ENCODE assay signal across 8 mouse cellular contexts in the genomic region with DNA sequence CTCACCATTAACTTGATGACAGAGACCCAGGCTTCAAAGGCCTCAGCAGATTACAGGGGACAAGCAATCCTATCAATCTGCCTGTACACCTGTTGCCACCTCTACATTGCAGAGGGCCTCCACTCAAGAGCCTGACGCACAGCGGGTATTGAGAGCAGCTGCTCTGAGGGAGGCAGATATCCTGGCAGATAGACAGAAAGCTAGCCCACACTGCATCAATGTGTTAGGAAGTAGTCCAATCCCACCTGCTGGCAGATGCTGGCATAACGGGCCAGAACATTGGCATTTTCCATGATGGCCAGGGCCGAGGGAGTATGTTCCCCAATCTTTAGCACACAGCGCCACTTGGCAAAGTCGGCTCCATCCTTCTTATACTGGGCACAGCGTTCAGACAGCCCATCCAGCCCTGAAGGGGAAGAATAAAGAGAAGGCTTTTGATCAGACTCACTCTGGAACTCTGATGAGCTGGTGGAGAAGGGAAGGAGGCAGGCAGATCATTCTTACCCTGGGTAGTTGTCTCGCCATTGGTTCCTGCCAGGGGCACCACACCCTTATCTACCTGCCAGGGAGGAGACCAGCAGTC. TPM values are rescaled to one million over a fixed set of nuclear protein-coding genes. Genes with fewer than 3 reads are reported as not detected.
DNase-seq lines count a peak whose midpoint lies in the region; ATAC-seq and TF ChIP-seq lines count a peak whose summit lies in the region.

No protein-coding gene starts in this region.

- WGBS in intestine, embryonic 16.5 days = 65% methylated on average over 8 of the region's 8 CpGs

- H3K4me3 ChIP-seq in left cerebral cortex, adult 2 months = peak overlapping the region; percentile 81
- H3K4me3 ChIP-seq in G1E (ENCODE audit: low read depth, low read length) = peak overlapping the region; percentile 99
- peak overlapping the region; percentile 88 for H3K4me3 ChIP-seq in intestine, embryonic 16.5 days (ENCODE audit: low read length)

- peaks cover 58% of the 10 kb centered on the region for H3K36me3 ChIP-seq in G1E (replicated peaks)
- H3K36me3 ChIP-seq in intestine, embryonic 16.5 days (ENCODE audit: control insufficient read depth, insufficient read depth, low read length) = peaks cover 11% of the 10 kb centered on the region

- H3K4me1 ChIP-seq in G1E (ENCODE audit: insufficient read depth, low read depth, low read length) = peaks cover 70% of the 10 kb centered on the region
- H3K4me1 ChIP-seq in intestine, embryonic 16.5 days (ENCODE audit: control insufficient read depth, insufficient read depth, low read length) = peaks cover 39% of the 10 kb centered on the region

- H3K9me3 ChIP-seq in G1E (replicated peaks) = no peaks in the 10 kb centered on the region
- H3K9me3 ChIP-seq in intestine, embryonic 16.5 days (ENCODE audit: control insufficient read depth, low read length) = no peaks in the 10 kb centered on the region

- intact Hi-C loops in left cerebral cortex, adult 2 months (cut with DNase I) = loop anchor here (5.0 to 10.0 kb wide), 2 partner anchors 94 to 292 kb away; a partner anchor contains a TSS

- peak in 1 of 2 experiments; percentile 59 for DNase-seq in left cerebral cortex, adult 2 months (ENCODE audit: extremely low spot score in 1 of 2, low spot score in 2 of 2)
- DNase-seq in left cerebral cortex, adult 11 months (ENCODE audit: low spot score) = no peak
- DNase-seq in G1E (ENCODE audit: low spot score) = no peak
- peak; percentile 80 to 82 for DNase-seq in cerebellum, postnatal 10 days
- peak; percentile 38 for DNase-seq in lung, postnatal 36 days
- no peak for DNase-seq in spleen, postnatal 14 days (ENCODE audit: low spot score in 2 of 2)
- DNase-seq in urinary bladder, postnatal 25 days (ENCODE audit: low spot score) = no peak

- peak overlapping the region; percentile 29; the same call in 1 of the 2 replicates for H3K27ac ChIP-seq in left cerebral cortex, adult 2 months
- H3K27ac ChIP-seq in intestine, embryonic 16.5 days (ENCODE audit: low read length) = no peak overlapping the region

- peak overlapping the region; percentile 86; the same call in 1 of the 2 replicates for H3K4me2 ChIP-seq in intestine, embryonic 16.5 days (ENCODE audit: low read depth, low read length)

- ATAC-seq in G1E (ENCODE audit: extremely low read depth, insufficient number of reproducible peaks, low FRiP score, poor library complexity, severe bottlenecking) = no peak
- no peak for ATAC-seq in intestine, embryonic 16.5 days

- H3K9ac ChIP-seq in intestine, embryonic 16.5 days (ENCODE audit: low read depth, low read length) = no peak overlapping the region

- TF ChIP-seq CTCF in left cerebral cortex, adult 2 months (IDR thresholded peaks at IDR 0.05) = peak; percentile 44
- peak; percentile 28; the same call in 1 of the 2 replicates for TF ChIP-seq CTCF in G1E (IDR thresholded peaks at IDR 0.05; ENCODE audit: low read depth, low read length)

- no peaks in the 10 kb centered on the region for H3K27me3 ChIP-seq in G1E (ENCODE audit: insufficient read depth, low read length)
- H3K27me3 ChIP-seq in intestine, embryonic 16.5 days (replicated peaks; ENCODE audit: control insufficient read depth, insufficient read depth, low read length) = no peaks in the 10 kb centered on the region

RNA-seq across cellular contexts. Expression of a gene that starts 1.0 kb away (rescaled TPM):
- 10 to 100 TPM; 71.6 to 77.4 TPM for total RNA-seq in left cerebral cortex, adult 2 months (2021)
- total RNA-seq in G1E (2014; fragmentation: Nextera tagmentation) (not detected in 2 replicates), G1E (2017) (0.05 TPM in 1 of 2 replicates, not detected in the other)
- polyA plus RNA-seq in G1E (2012) = 0.02 and 0.06 TPM in 2 replicates
- polyA plus RNA-seq in intestine, embryonic 16.5 days (2015; fragmentation: Nextera tagmentation; extraction: Ambion mirVana) = 1.0 and 1.4 TPM in 2 replicates

RNA-seq across cellular contexts. Expression of a gene that starts 4.1 kb away (rescaled TPM):
- 10 to 100 TPM; 50.4 TPM for total RNA-seq in left cerebral cortex, adult 2 months (2021)
- total RNA-seq in G1E (2014; fragmentation: Nextera tagmentation) (126 and 176 TPM in 2 replicates), G1E (2017) (186 and 199 TPM in 2 replicates)
- 169 and 192 TPM in 2 replicates for polyA plus RNA-seq in G1E (2012)
- 213 and 215 TPM in 2 replicates for polyA plus RNA-seq in intestine, embryonic 16.5 days (2015; fragmentation: Nextera tagmentation; extraction: Ambion mirVana)

RNA-seq across cellular contexts. Expression of a gene that starts 15.2 kb away (rescaled TPM):
- 1 to 10 TPM; 1.1 to 1.2 TPM for total RNA-seq in left cerebral cortex, adult 2 months (2021)
- total RNA-seq in G1E (2014; fragmentation: Nextera tagmentation) (2.5 and 8.4 TPM in 2 replicates), G1E (2017) (0.11 and 0.29 TPM in 2 replicates)
- 0.85 and 1.1 TPM in 2 replicates for polyA plus RNA-seq in G1E (2012)
- 0.36 and 0.37 TPM in 2 replicates for polyA plus RNA-seq in intestine, embryonic 16.5 days (2015; fragmentation: Nextera tagmentation; extraction: Ambion mirVana)

RNA-seq across cellular contexts. Expression of a gene that starts 19.7 kb away (rescaled TPM):
- total RNA-seq in left cerebral cortex, adult 2 months (2021) = 100 to 1,000 TPM; 312 to 323 TPM
- 41.6 and 86.7 TPM in 2 replicates for total RNA-seq in G1E (2014; fragmentation: Nextera tagmentation)
- total RNA-seq in G1E (2017) = 20.2 and 23.1 TPM in 2 replicates
- polyA plus RNA-seq in G1E (2012) = 78.1 and 78.3 TPM in 2 replicates
- 59.5 and 61.5 TPM in 2 replicates for polyA plus RNA-seq in intestine, embryonic 16.5 days (2015; fragmentation: Nextera tagmentation; extraction: Ambion mirVana)

RNA-seq across cellular contexts. Expression of a gene that starts 30.3 kb away (rescaled TPM):
- total RNA-seq in left cerebral cortex, adult 2 months (2021) = 1 to 10 TPM; 2.4 to 3.4 TPM
- total RNA-seq in G1E (2014; fragmentation: Nextera tagmentation) (28.9 and 29.9 TPM in 2 replicates), G1E (2017) (15.4 and 17.9 TPM in 2 replicates)
- 4.9 and 6.1 TPM in 2 replicates for polyA plus RNA-seq in G1E (2012)
- 1.4 and 2.1 TPM in 2 replicates for polyA plus RNA-seq in intestine, embryonic 16.5 days (2015; fragmentation: Nextera tagmentation; extraction: Ambion mirVana)

Comparison
In these comparisons a context has a peak if more than half of its experiments do, and no peak if none do; other contexts are left out.
1. DNase-seq: peak in cerebellum, postnatal 10 days (2 of 2) and lung, postnatal 36 days (single experiment); none in left cerebral cortex, adult 11 months (single experiment), G1E (single experiment), spleen, postnatal 14 days (0 of 2) and urinary bladder, postnatal 25 days (single experiment).
2. RNA of a gene that starts 1.0 kb away (total RNA-seq): 71.6 to 77.4 TPM in left cerebral cortex, adult 2 months; 0.05 TPM in G1E; every median in the first group is over 10 times any median in the second.
3. Peak in every context shown above with its lines, with median percentiles within 50 percentile points of each other: H3K4me3 ChIP-seq.